Mouse (Mus musculus) left cerebral cortex, postnatal 25 days (tissue): ENCODE measurements around the gene Samd13. TPM values are rescaled to one million over a fixed set of nuclear protein-coding genes. Genes with fewer than 3 reads are reported as not detected.
A peak's percentile ranks its signal among the peaks of the same experiment; 100 is the strongest.

Experiments used
- DNase-seq, 2 experiments: peaks; one replicate each; pipeline ENCODE4 v3.0.0; 2022; ENCODE audit warnings: low spot score in 2 of 2, mixed read lengths in 1 of 2
- intact Hi-C: fragments of 180-260 bp; cut with DNase I; formaldehyde crosslinking; loops from one replicate; pipeline ENCODE4 v1.15.1; 2025
- total RNA-seq, 2 experiments: library from RNA; stranded (reverse); gene quantifications; 2 replicates each; pipeline ENCODE4 v1.2.3; 2021

Gene Samd13
- total RNA-seq, 2 experiments from 2014 or later = 1.1 TPM; not detected in 1

DNA sequence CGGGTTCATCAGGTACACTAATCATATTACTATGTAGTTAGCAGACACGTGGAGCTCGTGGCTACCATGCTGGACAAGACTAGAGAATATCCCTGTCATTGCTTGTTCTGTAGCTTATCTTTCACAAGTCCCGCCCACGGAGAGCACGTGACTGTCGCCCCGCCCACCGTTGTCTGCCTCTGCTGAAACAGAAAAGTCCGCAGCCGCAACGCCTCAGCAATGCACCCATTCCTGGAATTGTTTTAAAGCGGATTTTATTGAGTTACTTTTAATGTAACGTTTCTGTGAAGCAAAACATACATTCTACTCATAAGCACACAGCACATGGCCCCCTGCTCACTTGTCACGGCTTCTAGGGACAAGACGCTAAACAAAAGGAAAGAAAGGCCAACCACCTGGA lies 5.7 kb downstream of the Samd13 start:
- no peak for DNase-seq
- intact Hi-C loops = no loop called here

DNA sequence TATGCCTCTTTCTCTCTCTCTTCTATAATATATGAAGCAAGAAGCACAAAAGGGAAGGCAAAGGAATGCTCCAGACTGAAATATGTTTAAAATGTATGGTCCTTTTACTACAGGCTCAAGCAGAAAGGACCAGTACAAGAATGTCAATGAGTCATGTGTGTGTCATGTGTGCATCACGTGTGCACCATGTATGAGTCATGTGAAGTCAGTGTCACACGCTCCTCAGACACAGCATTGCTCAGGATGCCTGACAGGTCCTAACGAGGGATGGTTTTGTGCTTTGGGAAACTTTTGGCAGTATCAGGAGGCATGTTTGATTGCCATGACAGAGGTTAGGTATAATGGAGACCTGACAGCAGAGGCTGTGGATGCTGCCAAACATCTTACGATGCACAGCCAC lies 9.2 kb downstream of the Samd13 start:
- intact Hi-C loops = no loop called here
- DNase-seq = no peak

DNA sequence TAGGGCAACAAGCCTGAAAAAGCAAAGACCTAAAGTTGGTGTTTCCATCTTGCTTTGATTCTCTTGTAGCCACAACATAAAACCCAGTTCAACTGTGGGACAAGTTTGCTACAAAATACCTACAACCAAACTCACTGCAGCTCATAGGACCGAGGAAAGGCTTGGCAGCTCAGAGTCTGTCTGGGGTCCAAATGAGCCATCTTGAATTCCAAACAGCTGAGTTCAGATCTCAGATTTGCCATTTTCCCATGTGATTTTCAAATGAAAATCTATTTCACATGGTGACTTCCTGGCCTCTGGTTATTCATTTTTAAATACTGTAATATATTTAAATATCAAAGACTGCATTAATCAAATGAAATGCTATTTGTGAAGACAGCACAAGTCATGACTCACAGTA lies 10.3 kb downstream of the Samd13 start:
- intact Hi-C loops = no loop called here
- DNase-seq = no peak

DNA sequence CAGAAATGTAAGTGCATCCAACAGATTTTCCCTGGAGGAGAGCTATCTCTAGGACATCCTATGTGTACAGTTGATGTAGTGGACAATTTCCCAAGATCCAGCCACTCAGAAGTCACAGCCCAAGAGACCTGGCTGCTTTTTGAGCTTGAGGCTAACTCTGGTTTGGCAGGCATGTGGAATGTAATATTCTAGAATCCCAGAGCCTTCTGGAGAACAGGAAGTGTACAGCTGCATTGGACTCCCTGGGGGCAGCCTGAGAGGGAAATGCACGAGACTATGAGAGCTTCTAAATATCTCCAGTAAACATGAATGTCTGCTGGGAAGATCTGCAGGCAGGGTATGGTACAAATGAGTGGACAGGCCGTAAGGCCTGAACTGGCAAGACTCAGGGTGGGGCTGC lies 14.3 kb downstream of the Samd13 start:
- no peak for DNase-seq
- intact Hi-C loops = no loop called here

DNA sequence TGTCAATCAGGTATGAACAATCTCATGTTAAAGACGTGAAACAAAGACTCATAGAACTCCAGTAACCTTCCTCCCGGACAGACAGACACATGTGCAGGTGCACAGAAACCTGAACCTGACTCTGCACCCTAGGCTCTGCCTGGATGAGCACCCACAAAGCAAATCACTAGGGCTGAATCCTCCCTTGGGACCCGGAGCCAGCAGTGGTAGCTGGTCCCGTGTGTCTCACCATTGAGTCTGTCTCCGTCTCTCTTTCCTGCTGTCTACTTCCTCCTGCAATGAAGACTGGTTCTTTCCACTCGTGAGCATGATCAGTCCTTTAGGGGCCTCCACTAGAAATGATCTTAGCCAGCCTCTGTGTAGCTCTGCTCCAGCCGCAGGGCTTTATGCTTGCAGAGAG lies 23.5 kb downstream of the Samd13 start:
- intact Hi-C loops = no loop called here
- DNase-seq = no peak

DNA sequence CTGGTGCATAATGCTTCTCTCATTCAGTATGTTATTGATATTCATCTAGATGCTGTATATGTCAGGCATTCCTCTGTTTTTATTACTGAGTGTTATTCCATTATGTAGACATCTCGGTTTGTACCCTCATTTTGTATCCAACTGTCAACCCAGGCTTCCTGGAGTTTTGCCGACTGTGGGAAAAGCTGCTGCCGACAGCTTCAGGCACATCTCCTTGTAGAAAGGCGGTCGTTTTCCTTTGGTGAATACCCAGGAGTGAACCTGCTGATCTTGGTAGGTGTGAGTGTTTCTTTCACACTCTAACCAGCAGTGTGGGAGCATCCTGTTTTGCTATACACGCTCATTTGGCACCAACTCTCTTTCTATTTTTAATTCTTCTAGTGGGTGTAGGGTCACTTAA lies 24.4 kb downstream of the Samd13 start:
- intact Hi-C loops = no loop called here
- DNase-seq = peak in 1 of 2 experiments; percentile 17

DNA sequence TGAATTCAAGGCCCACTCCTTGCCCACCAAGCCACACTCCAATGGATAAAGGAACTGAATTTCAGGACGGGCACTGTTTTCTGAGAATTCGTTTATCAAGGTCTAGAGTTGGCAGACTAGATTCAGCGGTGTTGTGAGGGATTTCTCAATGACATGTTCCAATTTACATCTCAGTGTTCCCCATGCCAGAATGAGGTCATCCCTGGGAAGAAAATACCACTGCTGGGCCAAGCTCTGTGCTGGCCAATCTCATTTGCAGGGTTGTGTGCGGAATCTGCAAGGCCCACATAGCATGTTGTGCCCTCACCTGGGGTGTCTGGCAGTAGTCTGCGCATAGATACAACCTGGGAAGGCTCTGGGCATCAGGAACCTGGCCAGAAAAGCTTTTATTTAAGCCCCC lies 26.1 kb downstream of the Samd13 start:
- no peak for DNase-seq
- intact Hi-C loops = no loop called here

DNA sequence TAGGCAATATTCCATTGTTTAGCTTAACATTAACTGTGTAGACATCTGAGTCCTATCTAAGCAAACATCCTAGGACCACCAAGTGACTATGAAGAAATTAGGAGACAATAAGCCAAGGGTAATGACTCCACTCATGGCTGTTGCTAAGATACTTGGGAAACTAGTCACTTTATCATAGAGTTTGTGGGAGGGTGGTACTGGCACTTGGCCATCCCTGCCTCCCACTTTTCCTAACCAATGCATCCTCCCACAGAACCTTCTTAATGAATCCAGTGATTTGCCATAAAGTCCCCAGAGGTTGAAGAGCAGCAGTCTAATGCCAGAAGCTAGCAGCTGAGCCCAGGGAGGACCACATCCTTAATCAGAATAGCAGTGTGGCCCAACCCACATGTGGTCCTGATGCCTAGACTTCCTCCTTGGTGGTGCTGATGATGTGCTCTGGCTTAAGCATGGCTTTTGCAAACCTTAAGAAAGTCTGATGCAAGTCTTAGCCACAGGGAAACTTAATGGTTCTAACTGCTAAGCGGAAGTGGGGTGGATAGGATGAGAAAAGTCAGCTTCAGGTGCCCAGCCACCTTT lies 27.2 kb downstream of the Samd13 start:
- intact Hi-C loops = no loop called here
- DNase-seq = no peak

DNA sequence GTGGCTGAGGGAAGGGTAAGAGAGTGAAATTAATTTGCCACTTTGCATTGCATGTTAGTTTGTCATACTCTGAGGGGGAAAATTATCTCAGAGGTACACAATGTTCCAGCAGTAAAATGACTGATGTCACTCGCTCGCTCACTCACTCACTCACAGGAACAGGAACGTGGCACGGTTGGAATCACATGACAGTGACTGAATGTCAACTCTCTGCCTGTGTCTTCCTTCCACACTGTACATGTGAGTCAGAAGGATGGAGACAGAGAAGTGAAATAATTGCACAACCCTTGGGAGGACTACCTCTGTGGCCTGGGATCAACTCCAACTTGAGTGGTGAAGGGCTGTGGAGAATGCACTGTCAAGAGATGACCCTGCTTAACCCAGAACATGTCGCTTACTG lies 28.0 kb downstream of the Samd13 start:
- intact Hi-C loops = no loop called here
- no peak for DNase-seq

DNA sequence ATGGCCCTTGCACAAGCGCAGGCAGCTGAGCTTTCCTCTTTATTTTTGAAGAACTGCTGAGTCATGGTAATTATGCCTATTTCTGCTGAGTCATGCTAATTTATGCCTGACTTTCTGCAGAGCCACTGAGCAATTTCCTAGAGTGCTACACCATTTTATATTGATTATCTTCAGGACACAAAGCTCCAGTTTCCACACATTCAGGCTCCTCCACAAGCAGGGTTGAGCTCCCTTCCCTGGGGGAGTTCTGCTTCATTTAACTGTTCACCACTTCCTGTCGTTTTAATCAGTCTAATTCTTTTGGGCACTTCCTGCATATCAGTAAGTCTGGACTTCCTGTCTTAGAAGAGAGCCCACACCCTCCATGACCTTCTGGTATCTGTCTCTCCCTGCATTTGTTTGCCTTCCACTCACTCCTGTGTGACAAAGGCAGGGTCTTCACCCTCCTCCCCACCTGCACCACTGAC lies 30.2 kb downstream of the Samd13 start:
- intact Hi-C loops = no loop called here
- no peak for DNase-seq

DNA sequence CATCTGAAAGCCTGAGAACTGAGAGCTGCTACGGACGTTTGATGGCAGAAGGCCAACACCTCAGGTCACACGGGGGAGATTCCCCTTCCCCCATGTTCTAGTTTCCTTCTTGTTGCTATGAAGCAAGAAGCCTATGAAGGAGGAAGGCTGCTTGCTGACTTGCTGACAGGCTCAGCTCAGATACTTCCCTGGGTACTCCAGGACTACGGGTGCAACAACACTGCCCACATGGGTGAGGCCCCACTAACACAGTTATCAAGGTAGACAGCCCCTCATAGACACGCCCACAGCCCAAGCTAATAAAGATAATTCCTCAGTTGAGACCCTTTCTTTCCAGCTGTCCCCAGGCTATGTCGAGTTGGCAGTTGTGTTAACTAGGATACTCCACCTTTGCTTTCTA lies 31.7 kb downstream of the Samd13 start:
- DNase-seq = no peak
- intact Hi-C loops = no loop called here

DNA sequence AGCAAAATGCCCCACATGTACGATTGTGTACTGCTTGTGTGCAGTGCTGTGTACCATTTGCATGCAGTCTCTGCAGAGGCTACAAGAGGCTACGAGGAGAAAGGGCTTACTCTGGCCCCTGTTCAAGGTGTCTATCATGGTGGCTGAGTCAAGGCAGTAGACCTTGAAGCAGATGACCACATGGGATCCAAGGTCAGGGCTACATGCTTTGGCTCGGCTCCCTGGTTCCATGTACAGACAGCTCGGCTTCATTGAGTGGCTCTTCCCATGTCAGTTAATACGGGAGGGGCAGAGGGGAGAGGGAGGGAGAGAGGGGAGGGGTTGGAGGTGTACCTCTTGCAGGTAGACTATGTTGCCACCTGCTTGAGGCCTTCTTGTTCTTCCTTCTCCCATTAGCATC lies 33.0 kb downstream of the Samd13 start:
- DNase-seq = no peak
- intact Hi-C loops = no loop called here

DNA sequence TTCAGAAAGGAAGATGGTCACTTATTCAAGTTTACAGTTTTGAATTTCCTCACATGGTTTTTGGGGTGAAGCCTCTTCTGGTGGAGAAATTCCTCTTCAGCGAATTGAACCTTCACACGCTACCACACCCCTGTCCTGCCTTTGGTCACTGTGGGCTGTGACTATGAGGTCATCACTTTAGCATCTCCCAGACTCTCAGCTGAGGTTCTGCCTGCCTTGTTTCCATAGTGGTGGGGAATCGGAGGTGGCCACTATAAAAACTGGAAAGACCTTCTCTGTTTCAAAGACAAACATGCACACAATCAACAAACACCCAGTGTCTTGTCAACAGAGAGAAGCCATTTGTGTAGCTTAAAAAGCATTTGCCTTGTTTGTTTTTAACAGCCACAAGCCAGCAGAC lies 34.2 kb downstream of the Samd13 start, which contains the start of gene 4930503B20Rik:
TSS of gene 4930503B20Rik (minus strand) at position 101 of the 400 bp plus-strand sequence.
- DNase-seq = no peak
- intact Hi-C loops = no loop called here

DNA sequence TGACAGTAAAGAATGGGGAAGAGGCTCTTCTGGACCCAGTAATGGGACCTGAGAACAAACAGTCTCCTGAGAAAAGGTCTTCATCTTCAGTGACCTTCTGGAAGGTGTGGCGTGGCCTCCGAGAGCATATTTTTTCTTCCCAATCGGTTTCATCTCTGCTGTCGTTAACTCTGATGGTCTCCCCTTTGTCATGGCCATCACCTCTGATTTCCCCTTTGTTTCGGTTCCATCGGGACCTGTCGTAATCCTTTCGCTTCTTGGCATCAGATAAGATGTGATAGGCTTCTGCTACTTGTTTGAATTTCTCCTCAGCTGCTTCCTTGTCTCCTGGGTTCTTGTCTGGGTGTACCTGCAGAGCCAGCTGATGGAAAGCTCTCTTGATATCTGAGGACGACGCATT lies 34.7 kb downstream of the Samd13 start:
- intact Hi-C loops = no loop called here
- DNase-seq = no peak

DNA sequence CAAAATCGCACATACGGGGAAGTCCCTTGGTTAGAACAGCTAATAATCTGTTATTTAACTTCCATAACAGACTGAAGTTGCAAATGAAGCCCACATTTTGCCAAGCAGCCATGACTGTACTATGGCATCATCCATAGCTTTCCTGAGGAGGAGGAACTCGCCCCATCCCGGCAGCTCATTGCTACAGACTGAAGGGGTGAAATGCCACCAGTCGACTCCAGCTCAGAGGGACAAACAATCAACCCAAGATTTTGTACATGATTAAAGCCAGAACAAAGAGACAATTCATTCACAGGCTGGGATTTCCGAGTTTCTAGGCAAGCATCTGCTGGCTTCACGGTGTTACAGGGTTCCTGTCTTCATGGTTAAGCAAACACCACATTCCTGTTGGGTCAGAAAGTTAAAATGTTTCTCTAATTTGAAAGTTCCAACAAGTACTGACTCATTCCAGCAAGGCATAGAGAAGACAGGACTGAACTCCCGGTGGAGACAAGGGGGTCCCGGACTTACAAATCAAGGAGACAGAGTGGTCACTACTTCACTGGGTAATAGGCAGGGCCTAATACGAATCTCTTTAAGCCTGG lies 36.0 kb downstream of the Samd13 start:
- DNase-seq = no peak
- intact Hi-C loops = no loop called here

DNA sequence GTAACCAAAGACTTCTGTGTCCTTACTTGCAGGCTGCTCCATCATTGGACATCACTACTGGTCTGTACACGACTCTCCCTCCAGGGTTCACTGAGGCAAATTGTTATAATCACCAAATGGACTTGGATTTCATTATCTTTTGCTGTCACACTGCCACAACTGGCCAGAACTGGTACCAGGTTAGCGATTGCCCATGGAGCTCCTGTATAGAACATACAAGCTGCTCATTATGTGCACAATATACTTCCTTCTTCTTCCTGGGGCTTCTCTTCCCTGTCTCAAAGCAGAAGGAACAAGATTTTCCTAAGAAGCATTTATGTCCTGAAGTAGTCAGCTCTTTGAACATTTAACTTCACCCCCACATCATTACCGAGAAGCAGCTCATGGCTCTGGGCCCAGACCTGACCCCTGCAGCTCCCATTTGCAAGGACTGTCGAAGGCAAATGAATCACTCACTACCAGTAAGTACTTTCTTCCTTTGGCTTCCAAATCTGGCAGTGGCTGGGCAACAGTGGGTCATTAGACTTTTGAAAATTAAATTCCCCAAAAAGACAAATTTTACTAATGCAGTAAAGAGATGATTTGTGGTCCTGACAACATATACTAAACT lies 43.5 kb downstream of the Samd13 start:
- no peak for DNase-seq
- intact Hi-C loops = no loop called here

DNA sequence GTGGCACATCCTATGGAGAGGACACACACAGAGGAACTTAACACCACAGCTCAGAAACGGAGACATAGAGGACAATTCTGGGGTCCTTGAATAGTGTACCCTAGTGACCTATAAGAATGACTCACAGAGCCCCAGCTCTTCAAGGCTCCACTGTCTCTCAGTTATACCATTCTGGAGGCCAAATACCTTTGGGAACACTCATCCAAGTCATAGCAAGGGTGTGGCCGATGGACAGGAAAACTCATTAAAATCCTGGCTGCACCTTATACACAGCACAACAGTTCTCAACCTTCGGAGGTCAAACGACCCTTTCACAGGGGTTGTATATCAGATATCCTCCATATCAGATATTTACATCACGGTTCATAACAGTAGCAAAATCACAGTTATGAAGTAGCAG lies 52.9 kb downstream of the Samd13 start:
- DNase-seq = no peak
- intact Hi-C loops = no loop called here

DNA sequence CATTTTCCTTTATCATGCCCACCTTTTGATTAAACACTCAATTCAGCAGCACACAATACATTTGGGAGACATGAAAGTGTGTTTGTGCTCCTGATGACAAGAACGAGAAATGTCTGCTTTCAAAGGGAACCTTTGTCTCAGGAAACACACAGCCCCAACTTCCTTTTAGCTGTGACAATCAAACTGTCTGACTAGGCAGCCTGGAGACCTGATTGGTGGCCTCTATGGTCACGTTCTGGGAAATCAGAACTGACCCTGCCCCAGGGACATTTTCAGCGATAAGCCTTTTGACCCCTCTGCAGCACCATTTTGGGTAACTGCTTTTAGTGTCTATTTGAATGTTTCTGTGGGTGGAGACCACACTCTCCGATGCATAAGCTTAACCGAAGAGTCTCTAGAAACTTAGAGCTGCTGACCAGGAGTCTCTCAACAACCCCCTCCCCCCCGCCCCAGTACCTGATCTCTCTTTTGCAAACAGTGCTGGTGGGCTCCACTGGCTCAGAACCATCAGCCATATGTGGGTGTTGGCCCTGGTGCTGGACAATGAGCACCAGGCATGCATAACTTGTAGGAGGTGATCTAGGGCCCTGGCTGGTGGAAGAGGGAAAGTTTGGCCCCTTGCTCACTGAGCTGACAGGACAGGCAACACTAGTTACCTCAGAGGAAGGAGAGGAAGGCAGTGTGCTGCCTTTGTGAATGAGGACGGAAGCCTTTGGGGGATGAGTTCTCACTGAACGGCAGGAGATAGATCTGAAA lies 57.0 kb downstream of the Samd13 start:
- intact Hi-C loops = no loop called here
- no peak for DNase-seq

DNA sequence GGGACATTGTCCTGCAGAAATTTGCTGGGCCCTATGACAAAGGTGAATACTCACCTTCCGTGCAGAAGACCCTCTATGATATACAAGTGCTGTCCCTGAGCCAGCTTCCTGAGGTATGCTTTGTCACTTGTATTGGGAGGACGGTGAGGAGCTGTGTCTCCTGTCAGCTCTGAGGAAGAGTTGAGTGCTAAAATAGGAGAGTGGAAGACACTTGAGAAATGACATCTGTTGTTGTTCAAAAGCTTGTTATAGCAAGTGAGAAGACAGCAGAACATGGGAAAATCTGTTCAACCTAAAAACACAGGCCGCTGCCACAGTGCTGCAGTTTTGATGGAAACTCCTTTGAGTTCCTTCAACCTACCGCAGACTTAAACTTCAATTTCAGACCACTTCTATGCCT lies 59.6 kb downstream of the Samd13 start:
- intact Hi-C loops = loop anchor here (1.0 kb wide), 1 partner anchor 86 kb away; no protein-coding TSS in a partner anchor
- DNase-seq = peak; percentile 31 to 83

DNA sequence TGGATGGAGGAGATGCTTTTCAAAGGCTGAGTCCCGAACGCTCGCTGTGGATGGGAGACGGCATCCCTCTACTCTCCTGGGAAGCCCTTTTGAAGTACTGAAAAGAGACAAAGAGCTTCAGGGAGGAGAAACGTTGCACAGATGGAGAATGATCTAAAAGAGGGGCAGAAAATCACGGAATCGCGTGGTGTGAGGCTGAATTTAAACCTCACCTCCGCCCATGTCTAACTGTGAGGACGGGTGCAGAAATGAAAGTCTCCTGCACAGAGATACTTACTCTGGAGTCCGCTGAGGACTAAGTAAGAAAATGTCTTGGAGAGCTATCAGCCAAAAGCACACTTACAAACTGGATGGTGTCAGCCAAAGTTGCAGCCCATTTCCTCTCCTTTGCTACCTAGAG lies 63.4 kb downstream of the Samd13 start:
- peak; percentile 37 to 92 for DNase-seq
- intact Hi-C loops = loop anchor here (1.0 to 5.0 kb wide), 5 partner anchors 57 to 275 kb away; no protein-coding TSS in a partner anchor
